Mouse (Mus musculus): ENCODE measurements at regions not wholly inside any gene's neighbourhood (a gene's known extent, or its start where the extent isn't known, plus 50 kb on each side); places are given as distances from the start of the nearest gene placed in this dataset.

- no peak for DNase-seq (ENCODE audit: low spot score in 2 of 2)
Observed at GRCm38 (mm10) chr5:97656167-97656924, 199.5 kb upstream of the Gk2 start.

- no peak for DNase-seq (ENCODE audit: low spot score in 2 of 2)
Observed at GRCm38 (mm10) chr5:97655266-97655665, 198.4 kb upstream of the Gk2 start.

- DNase-seq (ENCODE audit: low spot score in 2 of 2): no peak
Observed at GRCm38 (mm10) chr5:97654414-97654813, 197.6 kb upstream of the Gk2 start.

GRCm38 (mm10) chr5:97642251-97642650 is 185.4 kb upstream of the Gk2 start:
- peak in 1 of 2 experiments; percentile 14 for DNase-seq (ENCODE audit: low spot score in 2 of 2)

GRCm38 (mm10) chr5:97641646-97642045 is 184.8 kb upstream of the Gk2 start:
- DNase-seq (ENCODE audit: low spot score in 2 of 2): peak; percentile 54 to 55

- DNase-seq (ENCODE audit: low spot score in 2 of 2): no peak
Observed at GRCm38 (mm10) chr5:97636357-97636756, 179.5 kb upstream of the Gk2 start.

GRCm38 (mm10) chr5:97633766-97634165 is 176.9 kb upstream of the Gk2 start:
- no peak for DNase-seq (ENCODE audit: low spot score in 2 of 2)

GRCm38 (mm10) chr5:97632791-97633190 is 176.0 kb upstream of the Gk2 start:
- DNase-seq (ENCODE audit: low spot score in 2 of 2): no peak

- no peak for DNase-seq (ENCODE audit: low spot score in 2 of 2)
Observed at GRCm38 (mm10) chr5:97625200-97625599, 168.4 kb upstream of the Gk2 start.

GRCm38 (mm10) chr5:97619890-97620289 is 163.1 kb upstream of the Gk2 start:
- DNase-seq (ENCODE audit: low spot score in 2 of 2): no peak

- no peak for DNase-seq (ENCODE audit: low spot score in 2 of 2)
Observed at GRCm38 (mm10) chr5:97618411-97618810, 161.6 kb upstream of the Gk2 start.

GRCm38 (mm10) chr5:97602176-97602575 is 145.4 kb upstream of the Gk2 start:
- no peak for DNase-seq (ENCODE audit: low spot score in 2 of 2)

- DNase-seq (ENCODE audit: low spot score in 2 of 2): no peak
Observed at GRCm38 (mm10) chr5:97601384-97601783, 144.6 kb upstream of the Gk2 start.

- peak in 1 of 2 experiments; percentile 6 for DNase-seq (ENCODE audit: low spot score in 2 of 2)
Observed at GRCm38 (mm10) chr5:97598741-97599140, 141.9 kb upstream of the Gk2 start.

- DNase-seq (ENCODE audit: low spot score in 2 of 2): no peak
Observed at GRCm38 (mm10) chr5:97595916-97596315, 139.1 kb upstream of the Gk2 start.

- DNase-seq (ENCODE audit: low spot score in 2 of 2): no peak
Observed at GRCm38 (mm10) chr5:97594081-97594480, 137.3 kb upstream of the Gk2 start.

GRCm38 (mm10) chr5:97582509-97582908 is 125.7 kb upstream of the Gk2 start:
- no peak for DNase-seq (ENCODE audit: low spot score in 2 of 2)

- DNase-seq (ENCODE audit: low spot score in 2 of 2): no peak
Observed at GRCm38 (mm10) chr5:97565486-97565885, 108.7 kb upstream of the Gk2 start.

GRCm38 (mm10) chr5:97563724-97564123 is 106.9 kb upstream of the Gk2 start:
- DNase-seq (ENCODE audit: low spot score in 2 of 2): no peak

GRCm38 (mm10) chr5:97554274-97554673 is 97.5 kb upstream of the Gk2 start:
- DNase-seq (ENCODE audit: low spot score in 2 of 2): no peak

GRCm38 (mm10) chr5:97553122-97553521 is 96.3 kb upstream of the Gk2 start:
- DNase-seq (ENCODE audit: low spot score in 2 of 2): no peak

- DNase-seq (ENCODE audit: low spot score in 2 of 2): no peak
Observed at GRCm38 (mm10) chr5:97537492-97538257, 80.9 kb upstream of the Gk2 start.

- DNase-seq (ENCODE audit: low spot score in 2 of 2): no peak
Observed at GRCm38 (mm10) chr5:97533733-97534132, 76.9 kb upstream of the Gk2 start.
